Mouse (Mus musculus): Measurements from ENCODE around the gene Gtpbp1. TPM values are rescaled to one million over a fixed set of nuclear protein-coding genes. Genes with fewer than 3 reads are reported as not detected.

Gtpbp1 gene
- polyA plus RNA-seq, 1 experiment from 2014 or later = 45.5 TPM

GRCm38 (mm10) chr15:79733192-79733591 is 42.5 kb downstream of the Gtpbp1 start:
- H3K4me3 ChIP-seq = no peak overlapping the region
- H3K36me3 ChIP-seq = peaks cover 89% of the 10 kb centered on the region
- 94% methylated on average over 8 of the region's 8 CpGs for WGBS

GRCm38 (mm10) chr15:79733640-79734039 is 43.0 kb downstream of the Gtpbp1 start:
- H3K4me3 ChIP-seq = no peak overlapping the region
- peaks cover 89% of the 10 kb centered on the region for H3K36me3 ChIP-seq
- no peak overlapping the region for H3K4me2 ChIP-seq (replicated peaks)
- no peak for ATAC-seq (ENCODE audit: low FRiP score)
- 0 out of 2 replicates have a peak, but pooled peaks cover 3% of the 10 kb centered on the region for H3K4me1 ChIP-seq
- H3K9ac ChIP-seq = no peak overlapping the region
- WGBS = 75% methylated on average over 4 of the region's 4 CpGs
- H3K27ac ChIP-seq = no peak overlapping the region
- H3K9me3 ChIP-seq (replicated peaks) = no peaks in the 10 kb centered on the region
- no peaks in the 10 kb centered on the region for H3K27me3 ChIP-seq

More at GRCm38 (mm10) chr15:79733192-79733591, 42.5 kb downstream of the Gtpbp1 start:
- Histone ChIP-seq H3K9me3 (replicated peaks) (no peaks in the 10 kb centered on the region), H3K27ac (no peak overlapping the region), H3K4me1 (no peaks in the 10 kb centered on the region), H3K4me2 (replicated peaks) (no peak overlapping the region), H3K9ac (no peak overlapping the region), H3K27me3 (no peaks in the 10 kb centered on the region)
- ATAC-seq (ENCODE audit: low FRiP score) = no peak

- Histone ChIP-seq H3K4me2 (replicated peaks) (no peak overlapping the region), H3K27me3 (no peaks in the 10 kb centered on the region), H3K4me1 (0 out of 2 replicates have a peak, but pooled peaks cover 6% of the 10 kb centered on the region), H3K36me3 (peaks cover 88% of the 10 kb centered on the region), H3K9me3 (replicated peaks) (no peaks in the 10 kb centered on the region), H3K9ac (no peak overlapping the region), H3K27ac (no peak overlapping the region), H3K4me3 (no peak overlapping the region)
- no peak for ATAC-seq (ENCODE audit: low FRiP score)
- WGBS = 85% methylated on average over 8 of the region's 8 CpGs
These were observed 43.7 kb downstream of the Gtpbp1 start for GRCm38 (mm10) chr15:79734311-79734710.

- Histone ChIP-seq H3K4me3 (peak overlapping the region; percentile 92), H3K9ac (peak overlapping the region; percentile 96; the same call in 1 of the 2 replicates), H3K36me3 (peaks cover 37% of the 10 kb centered on the region), H3K9me3 (replicated peaks) (no peaks in the 10 kb centered on the region), H3K27me3 (no peaks in the 10 kb centered on the region), H3K4me2 (replicated peaks) (peak overlapping the region; percentile 63), H3K4me1 (peaks cover 27% of the 10 kb centered on the region), H3K27ac (no peak overlapping the region)
- ATAC-seq (ENCODE audit: low FRiP score) = no peak
- WGBS = 81% methylated on average over 3 of the region's 3 CpGs
These were observed 50.1 kb downstream of the Gtpbp1 start for GRCm38 (mm10) chr15:79740739-79741138.

DNA sequence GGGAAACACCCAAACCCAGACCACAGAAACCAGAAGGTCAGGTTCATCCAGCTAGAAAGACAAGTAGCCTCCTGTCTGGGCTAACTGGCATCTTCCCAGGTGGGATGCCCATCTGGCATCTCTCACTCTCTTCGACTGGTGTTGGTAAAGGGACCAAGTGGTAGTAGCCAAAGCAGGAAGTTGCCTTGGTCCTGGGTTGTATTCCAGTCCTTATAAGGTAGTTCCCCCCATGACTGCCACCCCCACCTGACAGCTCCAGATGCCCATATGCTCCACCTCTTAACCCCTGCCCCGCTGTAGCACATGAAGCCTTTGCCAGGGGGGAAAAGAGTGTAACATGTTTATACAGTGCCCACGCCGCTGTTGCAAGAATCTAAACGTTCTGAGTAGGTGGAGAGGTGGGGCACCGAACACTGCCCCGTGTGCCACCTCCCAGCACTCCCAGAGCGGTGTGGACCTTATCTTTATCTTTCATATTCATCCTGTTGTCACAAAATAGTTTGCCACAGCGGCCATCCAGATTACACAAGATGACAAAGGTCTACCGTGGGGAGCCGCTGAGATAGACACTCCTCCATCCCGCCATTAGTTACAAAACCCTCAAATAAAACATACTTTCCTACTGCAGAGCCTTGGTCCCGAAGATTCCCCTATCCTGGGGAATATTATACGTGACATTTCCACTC is 50.7 kb downstream of the Gtpbp1 start:
- H3K4me1 ChIP-seq = peaks cover 27% of the 10 kb centered on the region
- no peak for ATAC-seq (ENCODE audit: low FRiP score)
- no peak overlapping the region for H3K27ac ChIP-seq
- H3K27me3 ChIP-seq = no peaks in the 10 kb centered on the region
- peaks cover 33% of the 10 kb centered on the region for H3K36me3 ChIP-seq
- no peaks in the 10 kb centered on the region for H3K9me3 ChIP-seq (replicated peaks)
- peak overlapping the region; percentile 96 for H3K9ac ChIP-seq
- H3K4me2 ChIP-seq (replicated peaks) = peak overlapping the region; percentile 63
- WGBS = 38% methylated on average over 14 of the region's 14 CpGs
- H3K4me3 ChIP-seq = peak overlapping the region; percentile 92

DNA sequence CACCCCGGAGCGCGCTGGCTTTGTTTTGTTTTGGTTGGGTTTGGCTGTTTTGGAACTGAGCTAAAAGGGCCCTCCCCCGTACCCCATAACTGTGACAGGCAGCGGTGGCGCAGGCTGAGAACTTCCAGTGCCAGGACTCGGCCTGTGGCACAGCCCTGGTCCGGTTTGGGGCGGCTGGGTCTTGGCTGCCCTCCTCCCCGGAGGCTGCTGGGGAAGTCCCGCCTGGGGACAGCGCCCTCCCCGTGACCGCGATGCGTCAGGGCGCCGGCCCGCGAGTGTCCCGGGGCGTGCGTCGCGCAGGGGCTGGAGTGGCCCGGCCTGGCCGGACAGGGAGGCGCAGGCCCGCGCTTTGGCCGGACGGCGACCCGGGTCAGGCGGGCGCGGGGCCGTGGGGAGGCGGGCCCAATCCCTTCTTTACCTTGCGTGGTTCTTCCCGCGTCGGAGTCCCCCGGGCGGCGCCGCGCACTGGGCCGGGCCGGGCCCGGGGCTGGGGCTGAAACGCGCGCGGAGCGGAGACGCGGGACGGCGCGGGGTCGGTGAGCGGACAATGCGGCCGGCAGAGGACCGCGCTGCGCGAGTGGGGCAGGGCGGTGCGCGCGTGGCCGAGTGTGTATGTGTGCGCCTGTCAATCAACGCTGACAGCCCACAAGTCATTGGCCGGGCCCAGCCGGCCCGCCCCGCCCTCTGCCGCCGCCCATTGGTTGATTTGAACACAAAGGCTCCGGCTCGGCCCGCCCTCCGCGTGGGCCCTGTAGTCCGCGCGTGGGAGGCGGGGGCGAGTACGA is 51.5 kb downstream of the Gtpbp1 start, which contains the start of gene Sun2:
Sun2 (minus strand) TSS at position 616 of the 785 bp plus-strand sequence.
- ATAC-seq (ENCODE audit: low FRiP score) = peak; percentile 92
- H3K27me3 ChIP-seq = no peaks in the 10 kb centered on the region
- no peaks in the 10 kb centered on the region for H3K9me3 ChIP-seq (replicated peaks)
- peaks cover 25% of the 10 kb centered on the region for H3K36me3 ChIP-seq
- H3K4me3 ChIP-seq = peak within 1 kb of the TSS; percentile 92
- WGBS = under 1% methylated on average over 92 of the region's 93 CpGs
- H3K4me1 ChIP-seq = peaks cover 27% of the 10 kb centered on the region
- H3K9ac ChIP-seq = peak within 1 kb of the TSS; percentile 96
- peak within 1 kb of the TSS; percentile 77 for H3K27ac ChIP-seq
- H3K4me2 ChIP-seq (replicated peaks) = peak within 1 kb of the TSS; percentile 63

GRCm38 (mm10) chr15:79742706-79743023 is 52.0 kb downstream of the Gtpbp1 start:
- WGBS = under 1% methylated on average over 23 of the region's 23 CpGs
- peaks cover 19% of the 10 kb centered on the region for H3K36me3 ChIP-seq
- H3K9ac ChIP-seq = peak overlapping the region; percentile 96
- H3K27me3 ChIP-seq = no peaks in the 10 kb centered on the region
- no peaks in the 10 kb centered on the region for H3K9me3 ChIP-seq (replicated peaks)
- H3K27ac ChIP-seq = peak overlapping the region; percentile 77; the same call in 1 of the 2 replicates
- H3K4me1 ChIP-seq = peaks cover 27% of the 10 kb centered on the region
- H3K4me3 ChIP-seq = peak overlapping the region; percentile 92
- no peak for ATAC-seq (ENCODE audit: low FRiP score)
- H3K4me2 ChIP-seq (replicated peaks) = peak overlapping the region; percentile 63

- Histone ChIP-seq H3K4me1 (peaks cover 23% of the 10 kb centered on the region), H3K9me3 (replicated peaks) (no peaks in the 10 kb centered on the region), H3K36me3 (peaks cover 7% of the 10 kb centered on the region; the same call in 1 of the 2 replicates), H3K4me3 (no peak overlapping the region), H3K27me3 (no peaks in the 10 kb centered on the region), H3K4me2 (replicated peaks) (no peak overlapping the region), H3K9ac (no peak overlapping the region), H3K27ac (no peak overlapping the region)
- no peak for ATAC-seq (ENCODE audit: low FRiP score)
- WGBS = 94% methylated on average over 11 of the region's 11 CpGs
These were observed 53.4 kb downstream of the Gtpbp1 start for GRCm38 (mm10) chr15:79744001-79744400.

DNA sequence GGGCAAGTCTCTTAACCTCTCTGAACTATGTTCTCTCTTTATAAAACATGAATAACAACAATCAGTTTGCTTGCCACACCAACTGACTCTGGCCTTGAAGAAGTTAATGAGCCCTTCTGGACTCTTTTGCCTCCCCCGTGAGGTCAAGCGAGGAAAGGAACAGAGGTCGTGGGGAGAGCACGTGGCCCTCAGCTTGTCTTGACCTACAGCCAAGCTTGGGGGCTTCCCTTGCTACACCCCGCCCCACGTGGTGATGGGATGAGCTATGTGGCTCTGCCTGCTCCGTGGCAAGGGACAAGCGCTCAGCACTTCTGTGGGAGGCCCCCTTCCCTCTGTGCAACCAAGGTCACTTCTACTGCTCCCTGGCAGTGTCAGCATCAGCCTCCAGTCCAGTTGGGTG is 54.1 kb downstream of the Gtpbp1 start:
- H3K9ac ChIP-seq = no peak overlapping the region
- H3K4me3 ChIP-seq = no peak overlapping the region
- peaks cover 17% of the 10 kb centered on the region for H3K4me1 ChIP-seq
- H3K36me3 ChIP-seq = no peaks in the 10 kb centered on the region
- 77% methylated on average over 8 of the region's 8 CpGs for WGBS
- H3K27me3 ChIP-seq = no peaks in the 10 kb centered on the region
- H3K9me3 ChIP-seq (replicated peaks) = no peaks in the 10 kb centered on the region
- H3K27ac ChIP-seq = no peak overlapping the region
- no peak for ATAC-seq (ENCODE audit: low FRiP score)
- H3K4me2 ChIP-seq (replicated peaks) = no peak overlapping the region

DNA sequence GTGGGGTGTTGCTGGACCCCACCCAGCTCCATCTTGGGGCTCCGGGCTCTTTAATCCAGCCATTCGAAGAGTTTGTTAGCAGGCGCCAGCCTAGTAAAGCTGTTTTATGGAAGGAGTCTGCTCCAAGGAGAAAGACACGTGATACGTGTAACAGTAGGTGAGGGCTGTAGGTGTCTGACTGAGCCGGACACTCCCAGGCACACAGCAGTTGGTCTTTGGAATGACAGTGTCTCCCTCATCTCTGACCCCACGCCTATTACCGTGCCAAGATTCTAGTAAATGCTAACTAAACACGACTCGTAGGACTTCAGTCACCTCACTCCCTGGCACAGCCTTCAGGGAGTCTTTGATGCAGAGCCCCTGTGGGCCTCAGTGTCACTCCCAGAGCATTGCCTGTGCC is 54.7 kb downstream of the Gtpbp1 start:
- Histone ChIP-seq H3K4me3 (no peak overlapping the region), H3K9me3 (replicated peaks) (no peaks in the 10 kb centered on the region), H3K27ac (no peak overlapping the region), H3K27me3 (no peaks in the 10 kb centered on the region), H3K36me3 (no peaks in the 10 kb centered on the region), H3K4me1 (peaks cover 12% of the 10 kb centered on the region), H3K4me2 (replicated peaks) (no peak overlapping the region), H3K9ac (no peak overlapping the region)
- WGBS = 88% methylated on average over 10 of the region's 10 CpGs
- no peak for ATAC-seq (ENCODE audit: low FRiP score)

GRCm38 (mm10) chr15:79745883-79746282 is 55.2 kb downstream of the Gtpbp1 start:
- no peaks in the 10 kb centered on the region for H3K27me3 ChIP-seq
- no peak overlapping the region for H3K9ac ChIP-seq
- 89% methylated on average over 5 of the region's 5 CpGs for WGBS
- ATAC-seq (ENCODE audit: low FRiP score) = no peak
- H3K4me1 ChIP-seq = peaks cover 6% of the 10 kb centered on the region
- H3K36me3 ChIP-seq = no peaks in the 10 kb centered on the region
- H3K9me3 ChIP-seq (replicated peaks) = no peaks in the 10 kb centered on the region
- H3K4me2 ChIP-seq (replicated peaks) = no peak overlapping the region
- no peak overlapping the region for H3K27ac ChIP-seq
- H3K4me3 ChIP-seq = no peak overlapping the region

DNA sequence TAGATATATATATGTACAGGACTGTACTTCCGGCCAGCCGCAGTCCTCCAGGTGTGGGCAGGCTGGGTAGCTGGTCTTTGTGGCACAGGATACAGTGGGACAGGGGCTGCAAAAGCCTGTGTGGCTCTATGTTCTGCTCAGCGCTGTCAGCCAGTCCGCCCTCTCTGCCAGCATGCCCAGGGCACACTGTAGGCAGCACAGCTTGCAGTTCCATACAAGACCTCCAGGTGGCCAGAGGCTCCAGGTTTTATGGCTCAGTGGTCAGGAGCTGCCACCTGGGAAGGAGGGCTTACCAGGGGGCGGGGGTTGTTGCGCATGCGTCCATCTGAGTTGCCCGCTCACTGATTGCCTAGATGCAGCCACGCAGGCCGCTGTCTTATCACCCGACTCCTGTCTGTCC is 57.4 kb downstream of the Gtpbp1 start:
- peak; percentile 62 for ATAC-seq (ENCODE audit: low FRiP score)
- WGBS = 60% methylated on average over 11 of the region's 11 CpGs

More for the DNA sequence above, 57.4 kb downstream of the Gtpbp1 start:
- H3K36me3 ChIP-seq = no peaks in the 10 kb centered on the region
- no peak overlapping the region for H3K27ac ChIP-seq
- no peaks in the 10 kb centered on the region for H3K27me3 ChIP-seq
- H3K4me2 ChIP-seq (replicated peaks) = 0 out of 2 replicates have a peak overlapping the region, but pooled peaks have one; percentile 2
- H3K4me1 ChIP-seq = no peaks in the 10 kb centered on the region
- no peak overlapping the region for H3K9ac ChIP-seq
- H3K4me3 ChIP-seq = no peak overlapping the region
- no peaks in the 10 kb centered on the region for H3K9me3 ChIP-seq (replicated peaks)

Data from hindbrain, embryonic 12.5 days (tissue).